Mouse (Mus musculus): ENCODE measurements around the gene Pcolce. TPM values are rescaled to one million over a fixed set of nuclear protein-coding genes. Genes with fewer than 3 reads are reported as not detected.

Gene Pcolce
- polyA plus RNA-seq, 1 experiment: 651 TPM

- no peak for TF ChIP-seq MYOD1 (IDR thresholded peaks at IDR 0.05; ENCODE audit: control insufficient read depth, insufficient read length, low read depth)
- no peak for TF ChIP-seq FOSL1 (IDR thresholded peaks at IDR 0.05; ENCODE audit: insufficient read depth, low read length, poor library complexity, severe bottlenecking)
- no peak for TF ChIP-seq MAX (IDR thresholded peaks at IDR 0.05)
- no peak for TF ChIP-seq USF1 (IDR thresholded peaks at IDR 0.05; ENCODE audit: low read depth)
- TF ChIP-seq CTCF (IDR thresholded peaks at IDR 0.05; ENCODE audit: control insufficient read depth, insufficient read depth, insufficient read length): no peak
- no peak for TF ChIP-seq CEBPB (IDR thresholded peaks at IDR 0.05; ENCODE audit: low read depth)
- TF ChIP-seq MYOG (IDR thresholded peaks at IDR 0.05; ENCODE audit: control insufficient read depth, extremely low read depth, insufficient read length): no peak
- Histone ChIP-seq H3ac (ENCODE audit: control insufficient read depth, insufficient read length, low read depth) (peak overlapping the region; percentile 3), H3K79me2 (ENCODE audit: control insufficient read depth, insufficient read depth) (peaks cover 19% of the 10 kb centered on the region), H3K36me3 (ENCODE audit: control insufficient read depth, insufficient read depth) (peaks cover 29% of the 10 kb centered on the region), H3K4me3 (ENCODE audit: insufficient read depth, poor library complexity, severe bottlenecking) (peak overlapping the region; percentile 33), H3K79me3 (ENCODE audit: low read depth) (peaks cover 4% of the 10 kb centered on the region), H3K27me3 (ENCODE audit: control insufficient read depth, insufficient read depth, insufficient read length) (no peaks in the 10 kb centered on the region)
Observed at GRCm38 (mm10) chr5:137601365-137601729, 12.2 kb downstream of the Pcolce start.

- H3K79me3 ChIP-seq (ENCODE audit: low read depth): peaks cover 4% of the 10 kb centered on the region
- peak within 1 kb of the TSS; percentile 60 for H3ac ChIP-seq (ENCODE audit: control insufficient read depth, insufficient read length, low read depth)
- H3K79me2 ChIP-seq (ENCODE audit: control insufficient read depth, insufficient read depth): peaks cover 14% of the 10 kb centered on the region
- TF ChIP-seq MYOD1 (IDR thresholded peaks at IDR 0.05; ENCODE audit: control insufficient read depth, insufficient read length, low read depth) (no peak), USF1 (IDR thresholded peaks at IDR 0.05; ENCODE audit: low read depth) (no peak), CTCF (IDR thresholded peaks at IDR 0.05; ENCODE audit: control insufficient read depth, insufficient read depth, insufficient read length) (no peak), CEBPB (IDR thresholded peaks at IDR 0.05; ENCODE audit: low read depth) (no peak), MAX (IDR thresholded peaks at IDR 0.05) (no peak), MYOG (IDR thresholded peaks at IDR 0.05; ENCODE audit: control insufficient read depth, extremely low read depth, insufficient read length) (no peak), FOSL1 (IDR thresholded peaks at IDR 0.05; ENCODE audit: insufficient read depth, low read length, poor library complexity, severe bottlenecking) (no peak)
- H3K36me3 ChIP-seq (ENCODE audit: control insufficient read depth, insufficient read depth): peaks cover 24% of the 10 kb centered on the region
- peak within 1 kb of the TSS; percentile 59 for H3K4me3 ChIP-seq (ENCODE audit: insufficient read depth, poor library complexity, severe bottlenecking)
- no peaks in the 10 kb centered on the region for H3K27me3 ChIP-seq (ENCODE audit: control insufficient read depth, insufficient read depth, insufficient read length)
Observed at GRCm38 (mm10) chr5:137600619-137601364, 12.8 kb downstream of the Pcolce start, which contains the start of gene Mospd3. TSS of gene Mospd3 (minus strand) at chr5:137601058.

GRCm38 (mm10) chr5:137600281-137600618 is 13.3 kb downstream of the Pcolce start:
- Histone ChIP-seq H3ac (ENCODE audit: control insufficient read depth, insufficient read length, low read depth) (peak overlapping the region; percentile 60), H3K4me3 (ENCODE audit: insufficient read depth, poor library complexity, severe bottlenecking) (peak overlapping the region; percentile 59), H3K36me3 (ENCODE audit: control insufficient read depth, insufficient read depth) (peaks cover 18% of the 10 kb centered on the region), H3K79me2 (ENCODE audit: control insufficient read depth, insufficient read depth) (peaks cover 13% of the 10 kb centered on the region), H3K27me3 (ENCODE audit: control insufficient read depth, insufficient read depth, insufficient read length) (no peaks in the 10 kb centered on the region), H3K79me3 (ENCODE audit: low read depth) (peaks cover 4% of the 10 kb centered on the region)
- no peak for TF ChIP-seq CTCF (IDR thresholded peaks at IDR 0.05; ENCODE audit: control insufficient read depth, insufficient read depth, insufficient read length)

GRCm38 (mm10) chr5:137599600-137599999 is 14.0 kb downstream of the Pcolce start:
- Histone ChIP-seq H3K4me3 (ENCODE audit: insufficient read depth, poor library complexity, severe bottlenecking) (peak overlapping the region; percentile 59), H3ac (ENCODE audit: control insufficient read depth, insufficient read length, low read depth) (peak overlapping the region; percentile 22), H3K27me3 (ENCODE audit: control insufficient read depth, insufficient read depth, insufficient read length) (no peaks in the 10 kb centered on the region), H3K79me3 (ENCODE audit: low read depth) (peaks cover 4% of the 10 kb centered on the region), H3K79me2 (ENCODE audit: control insufficient read depth, insufficient read depth) (peaks cover 13% of the 10 kb centered on the region), H3K36me3 (ENCODE audit: control insufficient read depth, insufficient read depth) (peaks cover 13% of the 10 kb centered on the region)
- TF ChIP-seq CEBPB (IDR thresholded peaks at IDR 0.05; ENCODE audit: low read depth) (no peak), MYOG (IDR thresholded peaks at IDR 0.05; ENCODE audit: control insufficient read depth, extremely low read depth, insufficient read length) (no peak), USF1 (IDR thresholded peaks at IDR 0.05; ENCODE audit: low read depth) (no peak)

- H3K79me2 ChIP-seq (ENCODE audit: control insufficient read depth, insufficient read depth): peaks cover 13% of the 10 kb centered on the region
- H3K4me3 ChIP-seq (ENCODE audit: insufficient read depth, poor library complexity, severe bottlenecking): no peak overlapping the region
- no peak overlapping the region for H3ac ChIP-seq (ENCODE audit: control insufficient read depth, insufficient read length, low read depth)
- peaks cover under 1% of the 10 kb centered on the region for H3K36me3 ChIP-seq (ENCODE audit: control insufficient read depth, insufficient read depth)
- H3K79me3 ChIP-seq (ENCODE audit: low read depth): peaks cover 4% of the 10 kb centered on the region
- no peaks in the 10 kb centered on the region for H3K27me3 ChIP-seq (ENCODE audit: control insufficient read depth, insufficient read depth, insufficient read length)
- TF ChIP-seq MYOG (IDR thresholded peaks at IDR 0.05; ENCODE audit: control insufficient read depth, extremely low read depth, insufficient read length): no peak
- TF ChIP-seq MAX (IDR thresholded peaks at IDR 0.05): no peak
- no peak for TF ChIP-seq USF1 (IDR thresholded peaks at IDR 0.05; ENCODE audit: low read depth)
- TF ChIP-seq CEBPB (IDR thresholded peaks at IDR 0.05; ENCODE audit: low read depth): no peak
- TF ChIP-seq FOSL1 (IDR thresholded peaks at IDR 0.05; ENCODE audit: insufficient read depth, low read length, poor library complexity, severe bottlenecking): no peak
- no peak for TF ChIP-seq CTCF (IDR thresholded peaks at IDR 0.05; ENCODE audit: control insufficient read depth, insufficient read depth, insufficient read length)
- TF ChIP-seq MYOD1 (IDR thresholded peaks at IDR 0.05; ENCODE audit: control insufficient read depth, insufficient read length, low read depth): no peak
Observed at GRCm38 (mm10) chr5:137598100-137598826, 15.3 kb downstream of the Pcolce start.

- Histone ChIP-seq H3ac (ENCODE audit: control insufficient read depth, insufficient read length, low read depth) (no peak overlapping the region), H3K36me3 (ENCODE audit: control insufficient read depth, insufficient read depth) (no peaks in the 10 kb centered on the region), H3K79me3 (ENCODE audit: low read depth) (peaks cover 4% of the 10 kb centered on the region), H3K27me3 (ENCODE audit: control insufficient read depth, insufficient read depth, insufficient read length) (no peaks in the 10 kb centered on the region), H3K4me3 (ENCODE audit: insufficient read depth, poor library complexity, severe bottlenecking) (no peak overlapping the region), H3K79me2 (ENCODE audit: control insufficient read depth, insufficient read depth) (peaks cover 11% of the 10 kb centered on the region)
- TF ChIP-seq MYOD1 (IDR thresholded peaks at IDR 0.05; ENCODE audit: control insufficient read depth, insufficient read length, low read depth) (no peak), CTCF (IDR thresholded peaks at IDR 0.05; ENCODE audit: control insufficient read depth, insufficient read depth, insufficient read length) (no peak), MAX (IDR thresholded peaks at IDR 0.05) (no peak), USF1 (IDR thresholded peaks at IDR 0.05; ENCODE audit: low read depth) (no peak), FOSL1 (IDR thresholded peaks at IDR 0.05; ENCODE audit: insufficient read depth, low read length, poor library complexity, severe bottlenecking) (no peak), MYOG (IDR thresholded peaks at IDR 0.05; ENCODE audit: control insufficient read depth, extremely low read depth, insufficient read length) (no peak), CEBPB (IDR thresholded peaks at IDR 0.05; ENCODE audit: low read depth) (no peak)
Observed at GRCm38 (mm10) chr5:137597625-137598024, 16.0 kb downstream of the Pcolce start.
